Mouse (Mus musculus): ENCODE results near the gene Cyp1b1.
A peak's percentile ranks its signal among the peaks of the same experiment; 100 is the strongest.

Gene Cyp1b1

DNA sequence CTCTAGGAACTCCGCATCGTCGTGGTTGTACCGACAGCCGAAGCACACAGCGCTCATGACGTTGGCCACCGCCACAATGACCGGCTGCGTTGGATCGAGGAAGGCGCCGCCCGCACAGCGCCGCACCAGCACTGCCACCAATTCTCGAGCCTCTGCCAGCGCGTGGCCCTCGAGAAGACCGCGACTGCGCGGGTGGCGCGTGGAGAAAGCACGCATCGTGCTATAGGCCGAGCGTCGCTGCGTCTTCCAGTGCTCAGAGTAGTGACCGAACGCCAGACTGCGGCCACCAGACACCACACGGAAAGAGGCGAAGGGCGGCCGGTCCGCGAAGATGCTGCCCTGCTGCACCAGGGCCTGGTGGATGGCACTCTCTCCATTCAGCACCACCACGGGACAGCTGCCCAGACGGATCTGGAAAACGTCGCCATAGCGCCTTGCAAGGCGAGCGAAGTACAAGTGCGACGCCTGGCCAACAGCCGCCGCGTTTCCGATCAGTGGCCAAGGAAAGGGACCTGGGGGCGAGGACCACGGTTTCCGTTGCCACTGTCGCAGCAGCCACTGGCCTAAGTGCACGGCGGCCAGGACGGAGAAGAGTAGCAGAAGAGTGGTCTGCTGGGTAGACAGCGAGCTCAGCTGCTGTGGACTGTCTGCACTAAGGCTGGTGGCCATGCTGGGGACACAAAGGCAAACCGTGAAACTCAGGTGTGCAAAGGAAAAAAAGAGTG is 1.1 kb downstream of the Cyp1b1 start:
- no peak for DNase-seq (ENCODE audit: low spot score in 2 of 2)

DNA sequence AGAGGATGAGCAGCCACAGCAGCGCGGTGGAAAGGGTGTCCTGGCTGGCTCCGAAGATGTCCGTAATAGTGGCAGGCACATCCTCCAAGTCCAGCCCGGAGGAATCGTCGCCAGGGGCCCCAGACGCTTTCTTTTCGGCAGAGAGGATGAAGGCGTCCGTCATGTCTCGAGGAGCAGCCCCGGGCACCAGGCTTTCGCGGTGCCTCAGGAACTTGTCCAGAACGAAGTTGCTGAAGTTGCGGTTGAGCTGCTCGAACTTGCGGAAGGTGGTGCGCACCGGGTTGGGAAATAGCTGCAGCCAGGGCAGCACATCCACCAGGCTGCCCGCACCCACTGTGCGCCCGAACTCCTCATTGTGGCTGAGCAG is 1.6 kb downstream of the Cyp1b1 start:
- DNase-seq (ENCODE audit: low spot score in 2 of 2), result no peak

DNA sequence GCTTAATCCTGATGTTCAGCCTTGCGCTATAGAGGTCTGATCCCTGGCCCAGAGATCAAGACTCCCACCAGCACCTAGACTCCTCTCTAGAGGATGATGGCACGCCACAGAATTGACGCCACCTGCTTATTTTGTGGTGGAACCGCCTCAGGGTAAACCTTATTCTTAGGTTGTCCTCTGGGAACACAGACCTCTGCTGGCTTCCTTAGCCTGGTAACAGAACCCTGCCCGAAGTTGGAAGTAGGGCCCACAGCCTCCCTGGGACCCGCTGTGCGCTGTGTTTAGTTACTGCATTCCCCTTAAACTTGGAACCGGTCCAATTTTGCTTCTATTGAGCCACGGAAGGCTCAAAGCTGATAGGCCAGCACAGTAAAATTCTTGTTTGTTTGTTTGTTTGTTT is 2.3 kb downstream of the Cyp1b1 start:
- DNase-seq (ENCODE audit: low spot score in 2 of 2), result no peak

DNA sequence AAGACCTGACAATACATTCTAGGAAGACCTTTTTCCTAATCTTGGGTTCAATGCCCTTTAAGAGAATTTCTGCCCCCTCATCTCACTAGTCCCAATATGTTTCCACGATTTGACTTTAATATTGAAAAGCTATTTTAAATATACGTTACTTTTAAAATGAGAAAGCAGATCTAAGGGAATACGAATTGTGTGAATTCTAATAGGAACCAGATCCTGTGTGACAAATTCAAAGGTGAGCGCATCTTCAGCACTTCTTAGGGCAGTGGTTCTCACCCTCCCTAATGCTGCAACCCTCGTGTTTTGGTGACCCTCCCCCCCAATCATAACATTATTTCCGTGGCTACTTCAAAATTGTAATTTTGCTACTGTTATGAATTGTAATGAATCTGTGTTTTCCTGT is 2.9 kb downstream of the Cyp1b1 start:
- no peak for DNase-seq (ENCODE audit: low spot score in 2 of 2)

DNA sequence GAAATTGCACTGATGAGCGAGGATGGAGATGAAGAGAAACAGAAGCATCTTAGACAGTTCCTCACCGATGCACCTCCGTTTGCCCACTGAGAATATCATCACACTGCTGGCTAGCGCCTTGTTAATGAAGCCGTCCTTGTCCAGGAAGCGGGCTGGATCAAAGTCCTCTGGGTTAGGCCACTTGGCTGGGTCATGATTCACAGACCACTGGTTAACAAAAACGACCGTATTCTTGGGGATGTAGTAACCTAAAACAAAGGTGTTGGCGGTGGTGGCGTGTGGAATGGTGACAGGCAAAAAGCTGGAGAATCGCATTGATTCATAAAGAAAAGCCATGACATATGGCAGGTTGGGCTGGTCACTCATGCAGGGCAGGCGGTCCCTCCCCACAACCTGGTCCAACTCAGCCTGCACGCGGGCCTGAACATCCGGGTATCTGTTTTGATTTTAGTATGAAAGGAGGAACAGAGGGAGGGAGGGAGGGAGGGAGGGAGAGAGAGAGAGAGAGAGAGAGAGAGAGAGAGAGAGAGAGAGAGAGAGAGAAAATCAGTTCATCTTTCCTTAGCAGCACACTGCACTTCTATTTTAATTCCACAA is 4.5 kb downstream of the Cyp1b1 start:
- DNase-seq (ENCODE audit: low spot score in 2 of 2), result no peak

DNA sequence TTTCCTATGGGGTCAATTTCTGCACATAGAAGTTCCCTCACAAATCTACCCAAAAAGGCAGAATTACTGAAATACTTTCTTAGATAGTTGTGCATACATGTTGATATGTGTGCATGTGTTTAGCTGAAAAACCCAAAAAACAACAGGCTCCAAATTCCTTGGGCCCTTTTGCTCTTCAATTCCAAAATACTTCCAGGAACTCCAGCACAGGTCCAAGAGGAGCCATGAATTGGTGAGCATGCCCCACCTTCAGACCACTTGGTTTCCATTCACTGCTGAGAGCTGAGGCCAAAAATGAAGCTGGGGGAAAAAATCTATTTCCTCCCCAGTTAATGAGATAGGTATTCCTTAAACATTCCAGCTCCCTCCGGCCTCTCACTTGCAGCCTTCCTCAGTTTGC is 5.1 kb downstream of the Cyp1b1 start:
- no peak for DNase-seq (ENCODE audit: low spot score in 2 of 2)

DNA sequence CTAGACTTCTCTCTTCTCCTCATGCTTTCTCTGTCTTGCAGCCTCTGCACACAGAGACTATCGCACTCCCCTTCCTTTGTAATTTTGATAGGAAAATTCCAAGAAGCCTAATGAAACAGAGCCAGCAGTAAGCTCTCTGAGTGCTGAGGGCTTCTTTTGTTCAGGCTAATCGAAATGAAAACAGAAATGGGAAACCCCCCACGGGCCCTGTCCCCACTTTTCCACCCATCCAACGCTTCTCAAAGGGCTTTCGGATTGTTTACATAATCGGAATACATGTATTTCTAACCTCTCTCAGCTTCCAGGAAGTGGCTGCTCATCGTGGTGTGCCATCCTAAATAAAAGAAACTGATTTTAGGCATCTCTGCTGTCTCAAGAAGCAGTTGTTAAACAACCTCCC is 6.7 kb downstream of the Cyp1b1 start:
- DNase-seq (ENCODE audit: low spot score in 2 of 2), result no peak

DNA sequence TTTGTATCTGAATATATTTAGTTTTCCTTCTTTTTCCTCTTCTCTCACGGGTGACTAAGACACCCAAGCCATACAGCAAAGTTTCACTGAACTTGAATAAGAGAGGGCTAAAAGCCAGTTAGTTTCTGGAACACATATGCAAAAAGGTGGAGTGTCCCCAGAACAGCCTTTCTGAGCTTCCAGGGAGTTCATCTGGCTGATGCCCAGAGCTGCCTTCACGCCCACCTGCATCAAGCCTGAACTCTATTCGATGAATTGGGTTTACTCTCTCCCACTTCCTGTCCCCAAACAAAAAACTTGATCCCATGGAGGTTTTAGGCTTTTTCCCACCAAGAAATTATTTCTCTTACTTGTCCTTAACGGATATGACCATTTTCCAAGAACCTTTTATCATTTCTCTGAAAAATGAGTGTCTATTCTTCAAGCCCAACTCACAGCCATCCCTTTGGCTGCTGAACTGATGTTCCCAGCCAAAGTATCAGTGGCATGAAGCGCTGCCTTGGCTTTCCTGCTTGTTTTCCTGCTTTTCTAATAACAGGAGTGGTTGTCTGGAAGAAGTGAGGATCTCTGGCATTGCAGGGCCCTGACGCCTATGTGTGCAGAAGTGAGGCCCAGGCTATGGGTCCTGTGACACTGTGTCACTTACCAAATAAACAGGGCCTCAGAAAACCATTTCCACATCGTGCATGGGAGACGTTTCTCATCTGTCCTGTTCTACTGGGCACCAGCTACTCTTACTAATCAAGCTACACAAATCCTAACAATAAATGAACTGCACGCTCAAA is 9.0 kb downstream of the Cyp1b1 start:
- DNase-seq (ENCODE audit: low spot score in 2 of 2), result no peak

DNA sequence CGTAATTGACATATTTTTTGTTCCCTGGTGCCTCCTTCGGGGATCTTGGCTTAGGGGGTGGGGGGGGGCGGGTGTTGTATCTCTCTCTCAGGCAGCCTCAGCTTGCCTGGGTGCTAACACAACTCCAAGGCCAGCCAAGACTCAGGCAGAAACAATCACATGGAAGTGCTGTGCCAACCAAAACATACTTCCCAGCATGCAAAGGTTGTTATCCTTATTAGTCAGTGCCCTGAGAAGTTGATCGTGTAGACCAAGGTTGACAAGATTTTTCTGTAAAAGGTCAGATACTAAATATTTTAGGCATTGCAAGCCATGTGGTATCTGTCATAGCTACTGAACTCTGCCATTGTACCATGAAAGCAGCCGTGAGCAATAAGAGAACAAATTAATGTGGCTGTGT is 14.0 kb downstream of the Cyp1b1 start:
- no peak for DNase-seq (ENCODE audit: low spot score in 2 of 2)

DNA sequence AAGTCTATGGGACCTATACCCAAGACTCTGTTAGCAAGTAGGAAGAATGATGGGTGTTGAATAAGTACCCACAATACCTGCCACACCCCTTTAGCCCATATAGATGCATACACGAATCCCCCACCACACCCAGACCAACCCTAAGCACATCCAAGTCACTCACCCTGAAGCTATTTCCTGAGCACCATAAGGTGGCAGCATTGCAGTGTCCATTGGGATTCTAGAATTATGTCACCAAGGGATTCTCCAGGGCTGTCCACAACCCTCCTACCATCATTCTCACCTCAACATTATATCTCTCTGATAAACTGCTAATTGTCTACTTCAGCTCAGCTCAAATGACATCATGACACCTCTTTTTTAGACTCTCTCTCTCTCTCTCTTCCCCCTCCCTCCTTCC is 15.7 kb downstream of the Cyp1b1 start:
- DNase-seq (ENCODE audit: low spot score in 2 of 2), result peak in 1 of 2 experiments; percentile 15

DNA sequence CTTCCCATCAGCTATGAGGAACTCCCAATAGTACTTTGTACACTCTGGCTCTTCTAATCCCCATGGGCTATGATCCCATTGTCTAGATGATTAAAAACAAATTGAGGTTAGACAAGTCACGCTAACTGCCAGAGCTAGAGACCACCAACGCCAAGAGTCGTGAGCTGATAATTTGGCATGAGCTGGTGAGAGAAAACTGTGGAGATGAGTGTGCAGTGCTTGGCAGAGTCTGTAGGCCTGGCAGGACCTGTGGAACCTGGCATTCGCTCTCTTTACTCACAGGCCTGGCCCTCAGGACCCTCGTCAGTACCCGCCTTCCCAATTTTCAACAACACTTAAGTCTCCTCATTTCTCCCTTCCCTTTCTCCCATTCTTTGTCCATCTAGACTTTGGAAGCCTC is 19.3 kb downstream of the Cyp1b1 start:
- no peak for DNase-seq (ENCODE audit: low spot score in 2 of 2)

DNA sequence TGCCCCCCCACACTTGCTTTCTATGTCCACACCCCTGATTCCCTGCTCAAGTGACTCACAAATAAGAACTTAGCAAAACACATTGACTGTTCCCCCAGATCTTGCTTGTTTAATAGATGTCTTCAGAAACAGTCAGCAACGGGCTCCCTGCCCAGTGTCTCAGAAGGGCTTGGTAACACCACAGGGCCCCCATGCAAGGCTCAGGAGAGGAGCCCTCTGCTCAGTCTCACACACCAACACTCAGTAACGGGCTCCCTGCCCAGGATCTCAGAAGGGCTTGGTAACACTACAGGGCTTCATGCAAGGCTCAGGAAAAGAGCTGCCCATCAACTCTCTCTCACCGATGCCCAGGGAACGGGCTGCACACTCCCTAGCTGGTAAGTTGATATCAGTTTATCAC is 19.8 kb downstream of the Cyp1b1 start:
- no peak for DNase-seq (ENCODE audit: low spot score in 2 of 2)

DNA sequence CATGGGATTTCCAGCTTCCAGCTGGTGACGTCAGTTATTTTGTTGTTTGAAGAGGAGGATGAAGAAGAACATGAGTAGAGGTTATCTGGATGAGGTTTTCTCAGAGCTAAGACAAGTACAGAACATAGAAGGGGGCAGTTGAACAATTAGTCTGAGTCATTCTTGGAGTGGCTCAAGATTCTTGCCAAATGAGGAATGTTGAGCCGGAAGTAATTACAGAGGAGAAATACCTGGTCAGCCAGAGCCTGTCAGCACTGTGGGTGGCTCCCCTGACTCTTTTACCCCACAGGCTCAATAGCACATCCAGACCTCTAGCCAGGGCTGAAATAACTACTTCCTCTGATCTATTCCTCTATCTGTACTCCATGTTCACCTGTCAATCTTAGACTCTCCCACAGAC is 44.0 kb downstream of the Cyp1b1 start:
- no peak for DNase-seq (ENCODE audit: low spot score in 2 of 2)

DNA sequence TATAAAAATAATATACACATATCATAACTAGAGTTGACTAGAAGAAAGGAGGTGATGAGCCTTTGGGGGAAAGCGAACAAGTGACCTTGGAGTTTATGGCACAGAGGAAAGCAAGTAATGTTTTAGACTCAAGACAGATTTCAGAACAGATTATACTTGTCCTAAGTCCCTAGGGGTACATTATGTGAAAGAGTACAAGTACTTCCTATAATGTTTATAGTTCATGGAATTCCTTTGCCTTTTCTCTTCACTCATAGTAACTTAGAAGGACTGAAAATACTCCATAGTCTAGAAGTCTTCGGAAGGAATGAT is 50.8 kb downstream of the Cyp1b1 start:
- no peak for DNase-seq (ENCODE audit: low spot score in 2 of 2)

DNA sequence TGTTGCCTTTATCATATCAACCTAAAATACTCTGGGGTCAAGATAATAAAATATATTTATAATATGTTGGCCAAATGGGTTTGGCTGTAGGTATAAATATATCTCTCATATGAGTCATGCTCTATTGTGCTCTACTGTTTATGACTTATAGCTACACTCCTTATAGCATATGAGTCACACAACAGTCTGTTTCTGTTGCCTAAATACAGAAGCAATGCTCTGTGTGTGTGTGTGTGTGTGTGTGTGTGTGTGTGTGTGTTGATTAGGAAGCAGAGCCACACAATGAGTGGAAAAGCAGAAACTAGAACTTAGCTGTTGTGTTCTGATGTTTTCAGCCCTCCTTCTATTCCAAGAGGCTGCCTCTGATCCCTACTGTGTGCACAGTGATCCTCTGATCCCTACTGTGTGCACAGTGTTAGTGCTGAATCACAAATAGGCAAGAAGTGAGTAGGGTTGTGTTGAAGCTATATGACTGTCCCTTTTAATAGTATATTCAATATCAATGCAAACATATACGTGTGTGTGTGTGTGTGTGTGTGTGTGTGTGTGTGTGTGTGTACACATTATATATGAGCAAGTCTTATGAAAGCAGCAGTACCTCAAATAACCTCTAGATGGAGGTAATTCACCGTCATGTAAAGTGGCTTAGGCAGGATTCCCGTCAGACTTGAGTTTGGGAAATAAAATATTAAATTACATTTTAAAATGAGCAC is 51.3 kb downstream of the Cyp1b1 start:
- peak; percentile 8 to 30 for DNase-seq (ENCODE audit: low spot score in 2 of 2)

DNA sequence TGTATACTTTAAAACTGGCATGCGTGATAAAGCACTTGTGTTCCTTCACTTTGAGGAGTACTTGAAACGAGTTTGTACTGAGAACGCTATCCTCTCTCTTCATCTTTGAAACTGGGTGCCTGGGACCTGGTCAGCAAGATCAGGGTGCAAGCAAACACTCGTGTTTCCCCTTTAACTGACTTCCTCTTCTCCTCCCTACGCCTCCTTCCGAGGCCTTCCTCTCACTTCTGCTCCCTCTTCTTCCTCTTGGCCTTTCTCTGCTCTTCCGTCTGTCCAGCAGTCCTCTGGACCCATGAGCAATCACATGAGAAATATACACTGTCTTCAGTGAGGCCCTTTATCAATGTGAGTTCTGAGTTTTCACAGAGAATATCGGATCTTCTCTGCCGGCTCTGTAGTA is 53.0 kb downstream of the Cyp1b1 start:
- no peak for DNase-seq (ENCODE audit: low spot score in 2 of 2)

DNA sequence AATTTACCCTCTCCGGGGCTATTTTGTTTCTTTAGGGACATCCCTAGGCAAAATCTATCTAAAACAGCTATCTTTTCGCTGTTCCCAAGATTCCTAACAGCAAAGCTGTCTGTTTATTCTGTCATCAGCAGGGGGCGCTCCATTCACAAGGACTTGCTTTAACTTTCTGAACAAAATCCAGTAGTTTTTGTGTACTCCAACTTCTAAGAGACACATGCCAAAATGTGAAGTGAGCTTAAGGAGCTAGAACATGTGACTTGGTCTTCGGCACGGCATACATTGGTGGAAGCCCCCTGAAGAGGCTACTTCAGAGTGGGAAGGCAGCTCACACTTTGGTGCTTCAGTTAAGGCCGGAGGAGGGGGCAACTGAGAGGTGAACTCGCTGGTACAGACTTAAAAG is 53.5 kb downstream of the Cyp1b1 start:
- DNase-seq (ENCODE audit: low spot score in 2 of 2), result peak in 1 of 2 experiments; percentile 75

DNA sequence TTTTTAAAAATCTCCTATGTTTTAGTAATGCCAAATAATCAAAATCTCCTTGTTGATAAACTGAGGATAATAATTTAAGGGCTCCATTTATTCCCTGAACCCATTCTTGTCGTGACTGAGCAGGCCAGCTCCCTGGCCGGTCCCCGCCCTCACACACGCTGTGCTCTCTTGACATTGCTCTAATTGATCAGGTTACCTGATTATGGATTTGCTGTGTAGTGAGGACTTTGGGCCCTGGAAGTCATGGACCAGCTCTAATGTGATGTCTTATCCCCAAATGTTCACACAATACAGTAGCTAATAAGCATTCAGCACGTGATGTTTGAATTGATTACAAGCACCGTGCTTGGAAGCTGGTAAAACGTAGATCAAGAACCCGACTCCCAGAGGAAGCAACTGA is 56.0 kb downstream of the Cyp1b1 start:
- DNase-seq (ENCODE audit: low spot score in 2 of 2), result no peak

DNA sequence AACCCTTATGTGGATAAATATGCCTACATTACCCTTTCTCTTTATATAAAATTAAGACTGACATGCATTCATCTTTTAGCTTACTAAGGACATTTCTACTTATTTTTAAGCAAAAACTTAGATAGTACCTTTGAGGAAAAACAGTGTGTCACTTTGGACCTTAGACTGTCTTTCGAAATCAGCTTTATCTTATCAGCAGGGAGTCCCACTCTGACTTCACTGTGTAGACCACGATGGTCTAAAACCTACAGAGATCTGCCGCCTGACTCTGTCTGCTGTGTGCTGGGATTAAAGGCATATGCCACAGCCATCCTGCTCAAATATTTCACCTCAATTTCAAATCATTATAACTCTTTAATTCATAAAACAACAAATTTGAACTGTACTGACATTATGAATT is 56.4 kb downstream of the Cyp1b1 start:
- no peak for DNase-seq (ENCODE audit: low spot score in 2 of 2)

DNA sequence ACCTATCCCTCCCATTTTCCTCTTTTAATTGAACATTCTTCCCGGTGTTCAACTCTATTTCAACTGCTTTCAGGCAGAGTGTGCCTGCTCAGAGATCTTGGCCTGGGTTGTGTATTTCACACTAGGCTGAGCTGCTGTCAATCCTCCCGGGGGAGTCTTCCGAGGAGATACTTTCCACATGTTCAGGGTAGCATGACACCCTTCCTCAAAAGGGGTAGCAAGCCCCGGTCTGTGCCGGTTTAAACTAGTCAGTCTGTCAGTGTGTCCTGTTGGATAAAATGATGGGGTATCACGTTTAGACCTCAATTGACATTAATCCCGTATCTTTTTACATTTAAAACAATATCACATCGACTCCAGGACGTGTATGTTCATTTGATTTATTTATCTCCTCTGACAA is 57.1 kb downstream of the Cyp1b1 start:
- DNase-seq (ENCODE audit: low spot score in 2 of 2), result no peak

DNA sequence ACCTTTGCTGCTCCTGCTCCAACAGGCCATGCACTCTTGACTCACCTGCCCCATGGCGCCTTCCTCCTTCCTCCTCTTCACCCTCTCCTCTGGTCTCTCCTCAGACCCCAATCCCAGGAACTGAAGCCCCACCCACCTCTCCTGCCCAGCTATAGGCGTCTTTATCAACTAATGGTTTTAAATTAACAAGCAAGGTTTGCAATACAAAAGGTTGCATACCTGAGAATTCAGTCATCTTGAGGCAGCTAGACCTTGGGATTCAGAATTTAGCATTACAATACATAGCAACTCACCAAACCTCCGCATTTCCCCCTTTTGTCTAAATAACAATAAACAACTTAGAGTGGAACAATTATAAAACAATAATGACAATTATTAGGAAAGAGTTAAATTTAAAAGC is 60.7 kb downstream of the Cyp1b1 start:
- DNase-seq (ENCODE audit: low spot score in 2 of 2), result no peak

DNA sequence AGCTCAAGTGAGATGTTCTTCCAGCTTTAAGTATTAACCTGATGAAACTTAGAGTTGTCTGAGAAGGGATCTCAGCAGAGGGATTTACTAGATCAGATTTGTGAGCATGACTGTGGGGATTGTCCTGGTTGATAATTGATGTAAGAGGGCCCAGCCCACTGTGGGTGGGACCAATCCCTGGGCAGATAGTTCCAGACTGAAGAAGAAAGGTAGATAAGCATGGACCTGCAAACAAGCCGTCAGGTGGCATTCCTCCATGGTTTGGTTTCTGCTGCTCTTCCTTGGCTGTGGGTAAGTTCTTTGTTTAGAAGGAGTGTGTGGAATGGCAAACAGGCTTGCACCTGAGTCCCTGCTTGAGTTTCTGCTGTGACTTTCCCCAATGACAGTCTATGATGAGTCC is 61.7 kb downstream of the Cyp1b1 start:
- DNase-seq (ENCODE audit: low spot score in 2 of 2), result no peak

Measured in left cerebral cortex, adult 9 months (tissue).